Mouse (Mus musculus): ENCODE measurements around the gene Gm17349. TPM values are rescaled to one million over a fixed set of nuclear protein-coding genes. Genes with fewer than 3 reads are reported as not detected.

The Gm17349 gene
- polyA plus RNA-seq (2014; fragmentation: Nextera tagmentation; extraction: Ambion mirVana), result not detected in 2 replicates

GRCm38 (mm10) chr15:99705440-99706048 lies at the start of gene Gm17349:
TSS of gene Gm17349 (minus strand) at chr15:99705490.
- Histone ChIP-seq H3K9ac (ENCODE audit: low read length) (peak within 1 kb of the TSS; percentile 17; the same call in 1 of the 2 replicates), H3K36me3 (ENCODE audit: control insufficient read depth, insufficient read depth, low read length) (peaks cover 38% of the 10 kb centered on the region), H3K9me3 (ENCODE audit: control insufficient read depth, low read length) (no peaks in the 10 kb centered on the region), H3K27me3 (ENCODE audit: control insufficient read depth, insufficient read depth, low read length) (no peaks in the 10 kb centered on the region), H3K4me2 (ENCODE audit: low read depth, severe bottlenecking) (no peak within 1 kb of the TSS), H3K4me1 (ENCODE audit: control insufficient read depth, insufficient read depth, low read length) (peaks cover 18% of the 10 kb centered on the region), H3K4me3 (ENCODE audit: low read depth, low read length) (no peak within 1 kb of the TSS), H3K27ac (replicated peaks; ENCODE audit: low read depth, low read length) (peak within 1 kb of the TSS; percentile 3; the same call in 1 of the 2 replicates)
- peak; percentile 71 for DNase-seq (ENCODE audit: low spot score)
- no peak for ATAC-seq (ENCODE audit: insufficient number of reproducible peaks, low FRiP score, low TSS enrichment, low read depth)
- WGBS, result 72% methylated on average over 11 of the region's 11 CpGs

- ATAC-seq (ENCODE audit: insufficient number of reproducible peaks, low FRiP score, low TSS enrichment, low read depth) (no peak), DNase-seq (ENCODE audit: low spot score) (no peak)
- H3K4me3 ChIP-seq (ENCODE audit: low read depth, low read length), result no peak overlapping the region
- H3K4me2 ChIP-seq (ENCODE audit: low read depth, severe bottlenecking), result no peak overlapping the region
- H3K9me3 ChIP-seq (ENCODE audit: control insufficient read depth, low read length), result no peaks in the 10 kb centered on the region
- H3K9ac ChIP-seq (ENCODE audit: low read length), result no peak overlapping the region
- no peaks in the 10 kb centered on the region for H3K4me1 ChIP-seq (ENCODE audit: control insufficient read depth, insufficient read depth, low read length)
- 78% methylated on average over 3 of the region's 3 CpGs for WGBS
- H3K27ac ChIP-seq (replicated peaks; ENCODE audit: low read depth, low read length), result no peak overlapping the region
- no peaks in the 10 kb centered on the region for H3K27me3 ChIP-seq (ENCODE audit: control insufficient read depth, insufficient read depth, low read length)
- no peaks in the 10 kb centered on the region; the same call in 1 of the 2 replicates for H3K36me3 ChIP-seq (ENCODE audit: control insufficient read depth, insufficient read depth, low read length)
These were observed 48.9 kb upstream of the Gm17349 start for GRCm38 (mm10) chr15:99754204-99754603.

DNA sequence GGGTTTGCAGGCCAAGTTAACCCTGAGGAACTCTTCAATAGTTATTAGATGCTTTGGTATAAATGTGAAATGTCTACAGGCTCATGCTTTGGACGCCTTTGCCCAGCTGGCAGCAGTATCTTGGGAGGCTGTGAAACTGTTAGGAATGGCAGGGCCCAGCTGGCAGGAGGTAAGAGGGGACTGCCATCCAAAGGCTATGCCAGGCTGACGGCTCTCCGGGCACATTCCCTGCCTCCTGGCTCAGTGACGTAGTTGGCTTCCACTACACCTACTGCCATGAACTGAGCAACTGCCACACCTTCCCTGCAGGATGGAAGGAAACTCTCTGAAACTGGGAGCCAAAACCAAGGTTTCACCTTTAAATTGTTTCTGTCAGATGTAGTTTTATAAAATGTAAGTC lies 34.9 kb upstream of the Gm17349 start:
- H3K4me3 ChIP-seq (ENCODE audit: low read depth, low read length), result no peak overlapping the region
- no peak for DNase-seq (ENCODE audit: low spot score)
- WGBS, result 92% methylated on average over 4 of the region's 4 CpGs
- H3K27me3 ChIP-seq (ENCODE audit: control insufficient read depth, insufficient read depth, low read length), result no peaks in the 10 kb centered on the region
- H3K4me2 ChIP-seq (ENCODE audit: low read depth, severe bottlenecking), result no peak overlapping the region
- H3K27ac ChIP-seq (replicated peaks; ENCODE audit: low read depth, low read length), result no peak overlapping the region
- H3K4me1 ChIP-seq (ENCODE audit: control insufficient read depth, insufficient read depth, low read length), result no peaks in the 10 kb centered on the region
- peaks cover 13% of the 10 kb centered on the region; the same call in 1 of the 2 replicates for H3K36me3 ChIP-seq (ENCODE audit: control insufficient read depth, insufficient read depth, low read length)
- no peak for ATAC-seq (ENCODE audit: insufficient number of reproducible peaks, low FRiP score, low TSS enrichment, low read depth)
- no peak overlapping the region for H3K9ac ChIP-seq (ENCODE audit: low read length)
- no peaks in the 10 kb centered on the region for H3K9me3 ChIP-seq (ENCODE audit: control insufficient read depth, low read length)

DNA sequence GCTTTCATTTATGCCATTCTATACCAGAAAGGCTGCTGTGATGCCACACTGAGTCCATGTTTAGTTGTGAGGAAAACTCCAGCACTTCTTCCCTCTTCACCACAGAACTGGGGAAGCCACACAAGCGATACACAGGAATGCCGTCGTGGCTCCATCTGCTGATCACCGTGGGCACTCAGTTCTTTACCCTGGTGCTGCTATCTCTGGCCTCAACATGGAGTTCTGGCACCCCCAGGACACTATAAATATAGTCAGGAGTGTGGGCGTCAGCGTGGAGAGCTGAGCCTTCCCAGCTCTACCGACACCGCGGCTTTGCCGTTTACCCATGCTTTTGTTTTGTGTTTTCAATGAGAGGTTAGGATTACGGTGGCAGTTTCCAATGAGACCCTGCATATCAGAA lies 31.4 kb upstream of the Gm17349 start:
- Histone ChIP-seq H3K27ac (replicated peaks; ENCODE audit: low read depth, low read length) (no peak overlapping the region), H3K4me1 (ENCODE audit: control insufficient read depth, insufficient read depth, low read length) (no peaks in the 10 kb centered on the region), H3K9me3 (ENCODE audit: control insufficient read depth, low read length) (no peaks in the 10 kb centered on the region), H3K9ac (ENCODE audit: low read length) (no peak overlapping the region), H3K4me2 (ENCODE audit: low read depth, severe bottlenecking) (no peak overlapping the region), H3K27me3 (ENCODE audit: control insufficient read depth, insufficient read depth, low read length) (no peaks in the 10 kb centered on the region), H3K4me3 (ENCODE audit: low read depth, low read length) (no peak overlapping the region), H3K36me3 (ENCODE audit: control insufficient read depth, insufficient read depth, low read length) (peaks cover 13% of the 10 kb centered on the region; the same call in 1 of the 2 replicates)
- WGBS, result 93% methylated on average over 11 of the region's 11 CpGs
- no peak for ATAC-seq (ENCODE audit: insufficient number of reproducible peaks, low FRiP score, low TSS enrichment, low read depth)
- no peak for DNase-seq (ENCODE audit: low spot score)

GRCm38 (mm10) chr15:99735631-99736030 lies 30.3 kb upstream of the Gm17349 start:
- DNase-seq (ENCODE audit: low spot score) (no peak), ATAC-seq (ENCODE audit: insufficient number of reproducible peaks, low FRiP score, low TSS enrichment, low read depth) (no peak)
- Histone ChIP-seq H3K4me1 (ENCODE audit: control insufficient read depth, insufficient read depth, low read length) (no peaks in the 10 kb centered on the region), H3K9ac (ENCODE audit: low read length) (no peak overlapping the region), H3K4me2 (ENCODE audit: low read depth, severe bottlenecking) (no peak overlapping the region), H3K4me3 (ENCODE audit: low read depth, low read length) (no peak overlapping the region), H3K27me3 (ENCODE audit: control insufficient read depth, insufficient read depth, low read length) (no peaks in the 10 kb centered on the region), H3K27ac (replicated peaks; ENCODE audit: low read depth, low read length) (no peak overlapping the region), H3K36me3 (ENCODE audit: control insufficient read depth, insufficient read depth, low read length) (peaks cover 13% of the 10 kb centered on the region; the same call in 1 of the 2 replicates), H3K9me3 (ENCODE audit: control insufficient read depth, low read length) (no peaks in the 10 kb centered on the region)
- 95% methylated on average over 2 of the region's 2 CpGs for WGBS

DNA sequence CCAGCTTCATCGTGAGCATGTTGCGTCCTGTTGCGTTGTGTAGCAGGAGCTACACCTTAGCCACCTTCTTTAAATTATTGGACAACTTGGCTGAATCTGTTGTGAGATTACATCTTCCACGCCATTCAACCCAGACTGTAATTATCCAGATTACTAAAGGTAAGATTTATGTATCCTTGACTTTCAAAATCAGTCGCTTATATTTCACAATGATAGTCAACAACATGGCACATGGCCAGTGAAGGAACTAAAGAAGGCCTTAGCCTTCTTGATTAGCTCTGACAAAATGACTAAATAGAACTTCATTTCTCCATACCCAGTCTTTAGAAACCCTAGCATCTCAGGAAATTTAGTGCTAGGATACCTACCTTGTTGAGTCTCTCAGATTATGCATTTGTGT lies 27.9 kb upstream of the Gm17349 start:
- Histone ChIP-seq H3K9ac (ENCODE audit: low read length) (no peak overlapping the region), H3K4me3 (ENCODE audit: low read depth, low read length) (no peak overlapping the region), H3K27me3 (ENCODE audit: control insufficient read depth, insufficient read depth, low read length) (no peaks in the 10 kb centered on the region), H3K36me3 (ENCODE audit: control insufficient read depth, insufficient read depth, low read length) (peaks cover 15% of the 10 kb centered on the region), H3K4me1 (ENCODE audit: control insufficient read depth, insufficient read depth, low read length) (no peaks in the 10 kb centered on the region), H3K9me3 (ENCODE audit: control insufficient read depth, low read length) (peaks cover 3% of the 10 kb centered on the region; the same call in 1 of the 2 replicates), H3K27ac (replicated peaks; ENCODE audit: low read depth, low read length) (no peak overlapping the region), H3K4me2 (ENCODE audit: low read depth, severe bottlenecking) (no peak overlapping the region)
- no peak for ATAC-seq (ENCODE audit: insufficient number of reproducible peaks, low FRiP score, low TSS enrichment, low read depth)
- no peak for DNase-seq (ENCODE audit: low spot score)
- 88% methylated on average over 5 of the region's 5 CpGs for WGBS

DNA sequence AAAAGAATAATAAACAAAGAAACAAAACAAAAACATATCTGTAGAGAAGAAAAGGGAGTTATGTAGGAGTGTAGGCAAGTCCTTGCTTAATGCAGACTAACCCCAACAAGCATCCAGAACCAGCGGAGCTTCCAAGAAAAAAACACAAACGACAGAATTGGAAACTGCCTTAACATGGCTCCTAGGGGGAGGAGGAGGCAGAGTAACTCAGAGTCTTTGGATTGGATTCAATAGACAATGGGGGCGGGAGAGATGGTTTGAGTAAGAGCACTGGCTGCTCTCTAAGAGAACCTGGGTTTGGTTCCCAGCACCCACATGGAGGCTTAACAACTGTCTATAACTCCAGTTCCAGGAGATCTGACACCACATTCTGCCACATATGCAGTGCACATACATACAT lies 26.4 kb upstream of the Gm17349 start:
- Histone ChIP-seq H3K4me1 (ENCODE audit: control insufficient read depth, insufficient read depth, low read length) (peaks cover under 1% of the 10 kb centered on the region; the same call in 1 of the 2 replicates), H3K9me3 (ENCODE audit: control insufficient read depth, low read length) (peaks cover 3% of the 10 kb centered on the region; the same call in 1 of the 2 replicates), H3K4me3 (ENCODE audit: low read depth, low read length) (no peak overlapping the region), H3K27ac (replicated peaks; ENCODE audit: low read depth, low read length) (no peak overlapping the region), H3K9ac (ENCODE audit: low read length) (no peak overlapping the region), H3K36me3 (ENCODE audit: control insufficient read depth, insufficient read depth, low read length) (peaks cover 13% of the 10 kb centered on the region), H3K4me2 (ENCODE audit: low read depth, severe bottlenecking) (no peak overlapping the region), H3K27me3 (ENCODE audit: control insufficient read depth, insufficient read depth, low read length) (no peaks in the 10 kb centered on the region)
- DNase-seq (ENCODE audit: low spot score), result no peak
- ATAC-seq (ENCODE audit: insufficient number of reproducible peaks, low FRiP score, low TSS enrichment, low read depth), result no peak
- WGBS, result 94% methylated on average over 3 of the region's 3 CpGs

DNA sequence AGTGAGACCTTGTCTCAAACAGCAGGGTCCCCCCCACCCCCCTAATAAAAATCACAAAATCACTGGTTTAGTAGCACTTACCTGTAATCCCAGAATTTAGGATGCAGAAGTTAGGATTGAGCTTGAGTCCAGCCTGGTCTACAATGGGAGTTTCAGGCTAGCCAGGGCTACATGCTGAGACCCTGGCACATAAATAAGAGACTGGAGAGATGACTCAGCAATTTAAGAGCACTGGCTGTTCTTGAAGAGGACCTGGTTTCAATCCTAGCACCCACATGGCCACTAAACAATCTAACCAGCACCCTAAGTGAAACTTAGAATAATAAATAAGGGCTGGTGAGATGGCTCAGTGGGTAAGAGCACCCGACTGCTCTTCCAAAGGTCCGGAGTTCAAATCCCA lies 25.9 kb upstream of the Gm17349 start:
- H3K9me3 ChIP-seq (ENCODE audit: control insufficient read depth, low read length), result peaks cover 3% of the 10 kb centered on the region; the same call in 1 of the 2 replicates
- no peaks in the 10 kb centered on the region for H3K27me3 ChIP-seq (ENCODE audit: control insufficient read depth, insufficient read depth, low read length)
- peaks cover 13% of the 10 kb centered on the region for H3K36me3 ChIP-seq (ENCODE audit: control insufficient read depth, insufficient read depth, low read length)
- ATAC-seq (ENCODE audit: insufficient number of reproducible peaks, low FRiP score, low TSS enrichment, low read depth) (no peak), DNase-seq (ENCODE audit: low spot score) (no peak)
- H3K4me3 ChIP-seq (ENCODE audit: low read depth, low read length), result no peak overlapping the region
- WGBS, result 97% methylated on average over 2 of the region's 2 CpGs
- no peak overlapping the region for H3K9ac ChIP-seq (ENCODE audit: low read length)
- H3K4me2 ChIP-seq (ENCODE audit: low read depth, severe bottlenecking), result no peak overlapping the region
- peaks cover 3% of the 10 kb centered on the region; the same call in 1 of the 2 replicates for H3K4me1 ChIP-seq (ENCODE audit: control insufficient read depth, insufficient read depth, low read length)
- H3K27ac ChIP-seq (replicated peaks; ENCODE audit: low read depth, low read length), result no peak overlapping the region
